Mouse (Mus musculus): Measurements from ENCODE around the gene Cyp11a1. TPM values are rescaled to one million over a fixed set of nuclear protein-coding genes. Genes with fewer than 3 reads are reported as not detected.

Cyp11a1 gene
- 1 to 10 TPM in 1 of 2 experiments, not detected in 1; 1.2 TPM for polyA plus RNA-seq (2017; shearing (Covaris generic))

GRCm38 (mm10) chr9:58005753-58006461, at the start of gene Cyp11a1:
TSS of gene Cyp11a1 (plus strand) at chr9:58006411.

GRCm38 (mm10) chr9:58063531-58063930, 57.3 kb downstream of the Cyp11a1 start, which contains the start of gene Stra6:
TSS of gene Stra6 (plus strand) at chr9:58063788.

Other genes with a start within 250 kb of the Cyp11a1 start
- 100 to 1,000 TPM; 117 to 167 TPM for gene Clk3, start 240.6 kb upstream of the Cyp11a1 start, polyA plus RNA-seq (2017; shearing (Covaris generic))
- 10 to 100 TPM; 40.2 to 59.5 TPM for gene Arid3b, start 169.6 kb upstream of the Cyp11a1 start, polyA plus RNA-seq (2017; shearing (Covaris generic))
- 10 to 100 TPM; 93.8 to 99.9 TPM for gene Ubl7, start 95.4 kb upstream of the Cyp11a1 start, polyA plus RNA-seq (2017; shearing (Covaris generic))
- gene Sema7a, start 66.3 kb upstream of the Cyp11a1 start, polyA plus RNA-seq (2017; shearing (Covaris generic)), result under 1 TPM; 0.13 to 0.54 TPM
- 1 to 10 TPM; 3.0 to 3.3 TPM for gene Stra6, start 57.4 kb downstream of the Cyp11a1 start, polyA plus RNA-seq (2017; shearing (Covaris generic))
- gene Ccdc33, start 112.4 kb downstream of the Cyp11a1 start, polyA plus RNA-seq (2017; shearing (Covaris generic)), result not detected
- gene Islr, start 197.9 kb downstream of the Cyp11a1 start, polyA plus RNA-seq (2017; shearing (Covaris generic)), result 1 to 10 TPM in 1 of 2 experiments, under 1 TPM in 1; 0.10 to 1.7 TPM
- 1 to 10 TPM in 1 of 2 experiments, not detected in 1; 1.0 TPM for gene Islr2, start 197.9 kb downstream of the Cyp11a1 start, polyA plus RNA-seq (2017; shearing (Covaris generic))
- 10 to 100 TPM; 53.2 to 66.0 TPM for gene Pml, start 243.4 kb downstream of the Cyp11a1 start, polyA plus RNA-seq (2017; shearing (Covaris generic))
- gene Stoml1, start 246.8 kb downstream of the Cyp11a1 start, polyA plus RNA-seq (2017; shearing (Covaris generic)), result 10 to 100 TPM; 26.7 to 27.0 TPM

Measured in inflammation-experienced regulatory T-cells (primary cell).